Mouse (Mus musculus) bone marrow macrophage, adult 2 months (primary cell): ENCODE measurements around the gene Acer1. TPM values are rescaled to one million over a fixed set of nuclear protein-coding genes. Genes with fewer than 3 reads are reported as not detected.

Source experiments
- H3K27ac ChIP-seq: 2 replicates; pipeline ENCODE4 v1.5.1; 2012; ENCODE audit warnings: low read depth, low read length; ENCODE audit not compliant: insufficient read depth
- H3K4me1 ChIP-seq: 2 replicates; pipeline ENCODE4 v1.6.1; 2012; ENCODE audit warnings: low read length; ENCODE audit not compliant: control insufficient read depth, insufficient read depth
- H3K4me3 ChIP-seq: 2 replicates; pipeline ENCODE4 v1.5.1; 2012; ENCODE audit warnings: mild to moderate bottlenecking, low read length, moderate library complexity; ENCODE audit not compliant: insufficient read depth
- CTCF ChIP-seq: IDR thresholded peaks from 2 replicates; pipeline ENCODE4 v1.5.1; 2012; ENCODE audit warnings: low read depth, mild to moderate bottlenecking, low read length, moderate library complexity
- POLR2A ChIP-seq: IDR thresholded peaks from 2 replicates; pipeline ENCODE4 v1.6.1; 2012; ENCODE audit warnings: mild to moderate bottlenecking, low read depth, low read length, borderline replicate concordance
- polyA plus RNA-seq: library from polyadenylated mRNA; stranded (reverse); fragments of >200 nt; gene quantifications from 2 replicates; pipeline ENCODE4 v1.2.4, GENCODE M21; 2012; ENCODE audit not compliant: missing spikeins, insufficient read depth, insufficient read length

The Acer1 gene
- polyA plus RNA-seq = not detected in 2 replicates

- Histone ChIP-seq H3K4me1 (no peaks in the 10 kb centered on the region), H3K4me3 (no peak within 1 kb of the TSS), H3K27ac (no peak within 1 kb of the TSS)
- no peak for TF ChIP-seq POLR2A
- TF ChIP-seq CTCF = no peak
These were observed at the start of gene Acer1 for GRCm38 (mm10) chr17:56982013-56982412. Gene Acer1 (minus strand): TSS chr17:56982126.

- peak within 1 kb of the TSS; percentile 81 for H3K27ac ChIP-seq
- H3K4me3 ChIP-seq = peak within 1 kb of the TSS; percentile 86
- H3K4me1 ChIP-seq = peaks cover 14% of the 10 kb centered on the region
- TF ChIP-seq CTCF (no peak), POLR2A (no peak)
These were observed 49.2 kb upstream of the Acer1 start, which contains the start of gene Khsrp for GRCm38 (mm10) chr17:57030931-57031660. Gene Khsrp (minus strand): TSS chr17:57031522.

- Histone ChIP-seq H3K27ac (no peak overlapping the region), H3K4me1 (peaks cover 14% of the 10 kb centered on the region), H3K4me3 (peak overlapping the region; percentile 86)
- TF ChIP-seq POLR2A (no peak), CTCF (no peak)
These were observed 47.8 kb upstream of the Acer1 start for GRCm38 (mm10) chr17:57029691-57030090.

- H3K4me3 ChIP-seq = no peak overlapping the region
- TF ChIP-seq POLR2A = no peak
- H3K4me1 ChIP-seq = peaks cover 9% of the 10 kb centered on the region
- H3K27ac ChIP-seq = no peak overlapping the region
These were observed 45.5 kb upstream of the Acer1 start for GRCm38 (mm10) chr17:57027471-57027870.

- Histone ChIP-seq H3K4me3 (no peak overlapping the region), H3K4me1 (peaks cover 10% of the 10 kb centered on the region; the same call in 1 of the 2 replicates), H3K27ac (no peak overlapping the region)
- TF ChIP-seq POLR2A (no peak), CTCF (no peak)
These were observed 39.0 kb upstream of the Acer1 start for GRCm38 (mm10) chr17:57020960-57021359.

- no peak overlapping the region for H3K27ac ChIP-seq
- TF ChIP-seq CTCF (no peak), POLR2A (no peak)
These were observed 37.8 kb upstream of the Acer1 start for GRCm38 (mm10) chr17:57019693-57020092.

GRCm38 (mm10) chr17:57012245-57012795 is 30.4 kb upstream of the Acer1 start:
- H3K4me1 ChIP-seq = peaks cover 15% of the 10 kb centered on the region
- no peak for TF ChIP-seq POLR2A
- TF ChIP-seq CTCF = no peak
- H3K4me3 ChIP-seq = peak overlapping the region; percentile 82
- H3K27ac ChIP-seq = no peak overlapping the region

More at GRCm38 (mm10) chr17:57019693-57020092, 37.8 kb upstream of the Acer1 start:
- H3K4me3 ChIP-seq = no peak overlapping the region
- H3K4me1 ChIP-seq = peaks cover 10% of the 10 kb centered on the region; the same call in 1 of the 2 replicates

GRCm38 (mm10) chr17:57011236-57012141 is 29.6 kb upstream of the Acer1 start, which contains the start of the genes Gtf2f1 and Gm17949:
Gene Gtf2f1 (minus strand): TSS chr17:57011288.
Gene Gm17949 (plus strand): TSS chr17:57011469.
- H3K4me1 ChIP-seq = peaks cover 13% of the 10 kb centered on the region
- TF ChIP-seq POLR2A (0 out of 2 replicates have a peak, but pooled peaks have one; percentile 70), CTCF (no peak)
- H3K4me3 ChIP-seq = peak within 1 kb of the TSS; percentile 82
- H3K27ac ChIP-seq = peak within 1 kb of the TSS; percentile 66

- peak overlapping the region; percentile 79 for H3K4me3 ChIP-seq
- TF ChIP-seq CTCF (no peak), POLR2A (no peak)
These were observed 28.9 kb upstream of the Acer1 start for GRCm38 (mm10) chr17:57010911-57011235.

More at GRCm38 (mm10) chr17:57010911-57011235, 28.9 kb upstream of the Acer1 start:
- peaks cover 10% of the 10 kb centered on the region for H3K4me1 ChIP-seq
- H3K27ac ChIP-seq = peak overlapping the region; percentile 66
